Mouse (Mus musculus) retina, adult 2 months (tissue): Measurements from ENCODE around the gene Tnfsf10.

Source experiments
- DNase-seq: peaks from one replicate; pipeline ENCODE4 v3.0.0-alpha.2; 2012; ENCODE audit warnings: low read depth, low spot score

The Tnfsf10 gene

GRCm38 (mm10) chr3:27306815-27307214 lies 10.0 kb upstream of the Tnfsf10 start:
- DNase-seq, result no peak

- DNase-seq, result no peak
These were observed 5.9 kb upstream of the Tnfsf10 start for GRCm38 (mm10) chr3:27310973-27311372.

GRCm38 (mm10) chr3:27311475-27311874 lies 5.4 kb upstream of the Tnfsf10 start:
- no peak for DNase-seq

GRCm38 (mm10) chr3:27314506-27315164 lies 2.2 kb upstream of the Tnfsf10 start:
- DNase-seq, result no peak

GRCm38 (mm10) chr3:27317288-27318024 lies 628 bp downstream of the Tnfsf10 start:
- no peak for DNase-seq

- DNase-seq, result no peak
These were observed 2.8 kb downstream of the Tnfsf10 start for GRCm38 (mm10) chr3:27319650-27320049.

- DNase-seq, result no peak
These were observed 4.0 kb downstream of the Tnfsf10 start for GRCm38 (mm10) chr3:27320613-27321495.

- no peak for DNase-seq
These were observed 5.8 kb downstream of the Tnfsf10 start for GRCm38 (mm10) chr3:27322591-27322990.

GRCm38 (mm10) chr3:27323551-27323950 lies 6.7 kb downstream of the Tnfsf10 start:
- no peak for DNase-seq

GRCm38 (mm10) chr3:27326633-27327191 lies 9.9 kb downstream of the Tnfsf10 start:
- DNase-seq, result no peak

- no peak for DNase-seq
These were observed 13.9 kb downstream of the Tnfsf10 start for GRCm38 (mm10) chr3:27330706-27331105.

GRCm38 (mm10) chr3:27338437-27338836 lies 21.6 kb downstream of the Tnfsf10 start:
- DNase-seq, result peak; percentile 6

GRCm38 (mm10) chr3:27338887-27339286 lies 22.1 kb downstream of the Tnfsf10 start:
- DNase-seq, result no peak

- no peak for DNase-seq
These were observed 23.9 kb downstream of the Tnfsf10 start for GRCm38 (mm10) chr3:27340757-27341156.

GRCm38 (mm10) chr3:27342462-27342861 lies 25.6 kb downstream of the Tnfsf10 start:
- DNase-seq, result no peak

- DNase-seq, result no peak
These were observed 28.7 kb downstream of the Tnfsf10 start for GRCm38 (mm10) chr3:27345526-27345925.

- no peak for DNase-seq
These were observed 31.6 kb downstream of the Tnfsf10 start for GRCm38 (mm10) chr3:27348462-27348861.

GRCm38 (mm10) chr3:27351105-27351504 lies 34.3 kb downstream of the Tnfsf10 start:
- no peak for DNase-seq

- no peak for DNase-seq
These were observed 42.4 kb downstream of the Tnfsf10 start for GRCm38 (mm10) chr3:27359100-27359720.

GRCm38 (mm10) chr3:27370125-27370524 lies 53.3 kb downstream of the Tnfsf10 start:
- no peak for DNase-seq

- no peak for DNase-seq
These were observed 53.9 kb downstream of the Tnfsf10 start for GRCm38 (mm10) chr3:27370582-27371275.
